Mouse (Mus musculus) retina, embryonic 14.5 days (tissue): Measurements from ENCODE around the gene Nfkbie.

Experiments
- DNase-seq: peaks from one replicate; pipeline ENCODE4 v3.0.0-alpha.2; 2015; ENCODE audit warnings: low spot score

Nfkbie gene

DNA sequence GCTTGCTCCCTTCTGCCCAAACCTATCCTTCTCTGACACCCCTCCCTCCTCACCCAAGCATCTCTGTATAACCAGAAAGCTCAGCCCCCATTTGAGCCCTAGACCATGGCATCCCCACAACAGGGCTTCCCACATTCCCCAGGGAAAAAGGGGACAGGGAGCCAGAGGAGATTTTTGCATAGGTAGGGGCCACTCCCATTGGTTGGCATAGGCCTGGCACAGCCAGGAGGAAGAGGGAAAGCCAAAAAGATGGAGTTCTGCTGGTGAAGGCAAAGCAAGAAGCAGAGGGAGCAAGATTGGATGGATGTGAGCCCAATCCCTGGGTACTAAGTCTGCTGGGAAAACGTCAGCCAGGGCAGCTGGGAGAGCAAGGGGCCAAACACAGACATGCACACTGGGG, 12.4 kb upstream of the Nfkbie start:
- DNase-seq, result no peak

DNA sequence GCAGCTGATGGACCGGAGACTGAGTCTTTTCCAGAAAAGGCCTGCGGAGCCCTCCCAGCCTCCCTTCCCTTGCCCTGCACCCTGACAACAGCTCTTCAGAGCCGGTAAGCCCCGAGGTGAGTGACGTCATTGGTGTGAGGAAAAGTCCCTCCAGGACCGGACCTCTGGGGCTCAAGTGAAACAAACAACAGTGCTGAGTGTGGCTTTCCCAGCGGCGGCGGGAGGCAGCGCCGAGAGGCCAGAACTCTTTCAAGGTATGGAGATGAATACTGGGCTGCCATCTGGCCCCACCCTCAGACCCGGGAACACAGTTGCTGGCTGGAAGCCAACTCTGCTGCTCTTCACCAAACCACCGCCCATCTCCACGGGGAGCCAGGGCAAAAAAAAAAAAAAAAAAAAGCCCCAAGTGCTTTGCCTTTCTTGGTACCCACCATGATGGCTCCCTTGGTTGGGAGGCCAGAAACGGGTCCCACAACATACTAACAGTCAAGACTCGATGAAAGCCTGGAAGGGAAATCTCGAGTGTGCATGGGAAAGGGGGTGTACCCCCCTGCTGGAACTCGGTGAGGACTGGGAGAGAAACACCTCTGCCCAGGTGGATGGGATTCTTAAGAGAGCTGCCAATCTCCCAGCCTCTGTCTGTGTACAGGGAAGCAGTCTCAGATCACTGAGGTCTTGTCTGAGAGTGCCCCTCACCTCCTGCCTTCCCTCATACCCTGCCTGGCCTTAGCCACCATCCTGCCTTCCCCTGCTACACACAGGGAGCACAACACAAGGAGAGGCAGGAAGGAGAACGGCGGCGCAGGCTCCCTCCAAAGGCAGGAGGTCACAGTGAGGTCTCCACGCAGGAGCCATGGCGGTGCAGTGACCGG, 11.3 kb upstream of the Nfkbie start:
- DNase-seq, result no peak

DNA sequence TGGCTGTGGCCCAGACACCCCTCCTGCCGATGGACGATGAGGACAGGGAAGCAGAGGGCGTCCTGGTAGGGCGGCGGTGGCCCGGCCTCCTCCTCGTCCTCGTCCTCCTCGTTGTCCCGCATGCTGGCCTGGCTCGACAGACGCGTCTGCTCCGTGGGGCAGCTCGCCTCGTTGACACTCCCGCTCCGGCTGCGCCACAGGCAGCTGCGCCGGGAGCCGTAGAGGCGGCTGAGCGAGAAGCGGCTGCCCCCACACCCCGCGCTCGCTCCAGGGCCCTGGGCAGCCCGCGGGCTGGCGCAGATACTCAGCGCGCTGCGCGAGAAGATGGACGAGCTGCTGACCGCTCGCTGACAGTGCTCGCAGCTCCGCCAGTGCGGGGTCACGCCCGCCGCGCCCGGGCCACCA, 10.6 kb upstream of the Nfkbie start:
- DNase-seq, result no peak

DNA sequence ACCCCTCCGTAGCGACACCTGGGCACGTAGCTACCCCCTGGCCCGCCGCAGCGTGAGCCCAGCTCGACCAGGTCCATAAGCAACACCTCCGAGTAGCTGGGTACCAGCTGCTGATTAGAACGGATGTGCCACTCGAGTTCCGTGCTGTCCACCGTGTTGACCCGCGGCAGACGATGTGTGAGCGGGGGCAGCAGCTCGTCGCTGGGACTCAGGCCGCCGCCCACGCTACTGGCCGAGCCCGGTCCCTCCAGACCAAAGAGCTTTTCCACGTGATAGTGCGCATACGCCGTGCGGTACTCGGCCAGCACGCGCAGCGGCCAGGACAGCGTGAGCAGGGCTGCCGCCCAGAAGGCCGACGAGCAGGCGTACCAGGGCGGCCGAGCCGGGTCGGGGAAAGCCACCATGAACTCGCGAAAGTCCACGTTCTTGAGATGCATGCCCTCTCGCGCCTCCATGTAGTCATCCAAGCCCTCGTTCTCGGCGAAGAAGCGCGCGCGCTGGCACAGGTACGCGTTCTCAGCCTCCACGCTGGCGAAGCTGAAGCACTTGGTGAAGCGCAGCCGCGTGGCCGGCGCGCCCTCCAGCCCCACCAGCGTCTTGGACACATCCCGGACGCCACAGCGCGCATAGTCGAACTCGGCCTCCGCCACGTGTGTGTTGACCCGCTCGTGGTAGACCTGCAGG, 10.1 kb upstream of the Nfkbie start:
- DNase-seq, result no peak

DNA sequence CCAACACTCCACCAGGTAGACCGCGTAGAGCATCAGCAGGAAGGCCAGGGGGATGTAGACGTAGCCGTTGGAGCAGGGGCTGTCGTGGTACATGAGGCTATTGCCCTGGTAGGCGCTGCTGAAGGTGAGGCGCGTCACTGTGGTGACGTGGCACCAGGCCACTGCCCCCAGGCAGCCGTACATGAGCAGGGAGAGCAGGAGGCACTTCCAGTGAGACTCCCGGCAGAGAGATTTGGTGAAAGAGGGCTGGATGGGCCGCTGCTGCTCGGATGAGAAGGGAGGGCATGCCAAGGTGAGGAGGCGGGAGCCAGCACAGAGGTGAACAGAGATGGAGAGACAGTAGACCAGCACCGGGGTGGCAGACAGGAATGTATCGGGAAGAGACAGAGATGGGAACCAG, 8.6 kb upstream of the Nfkbie start:
- DNase-seq, result no peak

DNA sequence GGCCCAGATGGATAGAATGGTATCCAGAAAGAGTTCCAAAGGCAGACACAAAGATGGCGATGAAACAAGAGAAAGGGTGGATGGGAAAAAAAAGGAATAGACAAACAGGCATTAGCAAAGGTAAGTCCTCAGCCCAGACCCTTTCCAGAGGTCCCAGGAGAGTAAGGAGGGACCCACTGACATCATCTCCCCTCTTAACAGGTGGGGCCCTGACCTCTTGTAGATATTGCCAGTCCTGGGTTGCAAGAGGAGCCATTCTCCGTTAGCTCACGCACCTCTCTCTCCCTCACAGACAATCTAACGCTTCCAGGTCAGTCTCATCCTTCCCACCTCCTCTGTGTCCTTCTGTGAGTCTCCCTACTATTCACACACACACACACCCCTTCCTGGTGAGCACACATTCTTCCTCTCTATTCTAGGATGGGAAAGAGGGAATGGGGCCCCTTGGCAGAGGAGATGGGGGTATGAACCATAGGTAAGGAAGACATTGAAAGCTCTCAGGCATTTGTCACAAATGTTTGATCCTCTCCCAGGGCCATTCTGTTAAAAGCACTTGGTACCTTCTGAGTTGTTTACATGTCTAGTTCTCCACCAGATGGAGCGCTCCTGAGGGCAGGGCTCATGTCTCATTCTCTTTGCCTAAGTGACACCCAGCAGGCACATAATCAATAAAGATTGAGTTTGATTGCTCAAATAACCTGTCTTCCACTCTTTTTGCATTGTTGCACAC, 7.9 kb upstream of the Nfkbie start:
- no peak for DNase-seq

DNA sequence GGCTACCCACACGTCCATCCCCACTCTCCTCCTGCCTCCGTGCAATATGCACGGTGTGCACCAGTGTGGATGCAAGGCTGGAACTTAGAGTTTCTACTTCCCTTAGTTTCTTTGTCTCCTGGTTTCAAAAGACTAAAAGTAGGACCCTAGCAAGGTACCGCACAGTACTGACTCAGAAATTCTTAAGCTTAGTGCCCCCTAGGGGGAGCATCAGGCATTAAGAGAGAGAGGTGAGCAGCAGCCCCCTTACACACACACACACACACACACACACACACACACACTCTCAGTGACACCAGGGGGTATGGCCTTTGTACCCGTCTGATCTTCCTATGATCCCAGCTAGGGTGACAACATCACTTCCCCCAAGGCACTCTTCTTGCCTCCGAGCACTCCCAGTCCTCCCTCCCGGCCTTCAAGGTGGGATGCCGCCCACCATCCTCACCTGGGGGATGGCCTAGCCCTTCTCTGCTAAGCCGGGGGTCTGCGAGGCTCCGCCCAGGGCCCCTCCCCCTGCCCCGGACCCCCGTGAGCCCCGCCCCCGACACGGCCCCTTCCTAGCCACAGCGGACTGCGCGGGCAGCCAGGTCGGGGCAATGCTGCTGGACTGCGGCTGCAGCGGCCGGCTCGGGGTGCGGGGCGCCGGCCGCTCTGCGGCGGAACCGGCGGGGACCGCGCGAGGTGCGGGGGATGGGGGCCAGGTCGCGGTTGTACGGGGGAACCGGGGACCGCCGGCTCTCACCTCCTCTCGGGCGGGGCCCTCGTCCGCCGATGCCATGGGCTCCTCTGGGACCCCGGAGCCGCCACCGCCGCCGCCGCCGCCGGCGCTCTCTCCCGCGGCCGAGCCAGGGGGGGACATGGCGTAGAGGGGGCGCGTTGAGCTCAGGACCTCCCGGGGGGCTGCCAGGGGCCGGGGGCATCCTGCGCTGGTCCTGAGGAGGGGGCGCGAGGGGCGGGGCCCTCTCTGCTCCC, 6.7 kb upstream of the Nfkbie start:
- DNase-seq, result peak; percentile 77

DNA sequence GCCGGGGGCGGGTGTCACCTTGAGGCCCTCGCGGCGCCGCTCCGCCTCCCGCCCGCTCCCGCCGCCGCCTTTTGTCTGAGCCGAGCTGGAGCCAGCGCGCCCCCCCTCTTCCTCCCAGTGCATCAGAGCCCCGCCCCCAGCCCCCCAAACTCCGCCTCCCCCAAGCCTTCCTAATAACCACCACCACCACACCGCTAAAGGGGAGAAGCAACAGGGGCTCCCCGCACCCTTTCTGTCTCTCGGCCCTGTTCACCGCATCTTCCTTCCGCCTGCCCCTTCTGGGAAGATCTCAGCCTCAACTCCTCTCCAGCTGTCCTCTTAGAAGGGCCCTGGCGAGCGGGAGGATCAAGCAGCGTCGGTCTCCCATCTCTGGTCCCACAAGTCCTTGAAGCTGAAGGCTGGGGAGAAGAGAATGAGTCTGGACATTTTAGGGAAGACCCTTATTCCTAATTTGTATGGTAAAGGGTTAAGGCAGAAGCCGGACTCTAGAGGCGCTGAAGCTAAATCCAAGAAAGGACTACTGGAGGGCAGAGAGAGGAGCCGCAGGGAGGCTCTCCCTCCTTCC, 5.8 kb upstream of the Nfkbie start, which contains the start of gene Tmem151b:
Tmem151b (minus strand) TSS at position 61 of the 565 bp plus-strand sequence.
- DNase-seq, result peak; percentile 72

DNA sequence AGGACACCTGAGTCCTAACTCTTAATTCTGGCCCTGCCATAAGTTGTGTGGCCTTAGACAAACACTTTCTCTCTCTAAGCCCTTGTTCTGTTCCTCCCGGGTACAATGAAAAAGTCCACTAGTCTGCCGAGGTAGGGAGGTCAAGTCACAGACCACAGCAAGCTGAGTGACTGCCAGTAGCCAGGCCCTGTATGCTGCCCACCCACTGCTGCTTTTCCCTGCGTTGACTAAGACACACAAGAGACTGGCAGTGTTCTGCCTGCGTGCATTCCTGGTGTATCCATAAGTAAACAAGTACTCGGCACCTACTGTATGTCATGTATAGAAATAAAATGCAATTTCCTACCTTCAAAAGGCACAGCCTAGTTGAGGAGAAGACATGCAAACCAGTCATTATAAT, 5.2 kb upstream of the Nfkbie start:
- DNase-seq, result no peak

DNA sequence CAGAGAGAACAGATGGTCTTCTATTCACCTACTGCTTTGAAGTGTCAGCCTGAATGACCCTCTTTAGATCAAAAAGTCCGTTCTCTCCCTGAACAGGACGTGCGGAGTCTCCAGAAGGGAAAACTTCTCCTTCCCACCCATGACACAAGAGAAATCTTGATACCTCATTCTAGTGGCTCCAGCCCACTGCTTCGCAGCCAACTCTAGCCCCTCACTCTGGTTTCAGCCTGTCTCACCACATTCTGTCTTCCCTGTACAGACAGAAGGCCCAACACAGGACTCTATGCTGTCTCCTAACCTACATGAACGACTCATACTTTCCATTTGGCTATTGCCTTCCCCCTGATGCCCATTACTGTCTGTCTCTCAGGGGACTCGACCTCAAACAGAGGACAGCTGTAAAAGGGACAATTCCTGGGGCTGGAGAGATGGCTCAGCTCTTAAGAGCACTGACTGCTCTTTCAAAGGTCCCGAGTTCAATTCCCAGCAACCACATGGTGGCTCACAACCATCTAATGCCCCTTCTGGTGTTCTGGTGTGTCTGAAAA, 4.2 kb upstream of the Nfkbie start:
- no peak for DNase-seq

DNA sequence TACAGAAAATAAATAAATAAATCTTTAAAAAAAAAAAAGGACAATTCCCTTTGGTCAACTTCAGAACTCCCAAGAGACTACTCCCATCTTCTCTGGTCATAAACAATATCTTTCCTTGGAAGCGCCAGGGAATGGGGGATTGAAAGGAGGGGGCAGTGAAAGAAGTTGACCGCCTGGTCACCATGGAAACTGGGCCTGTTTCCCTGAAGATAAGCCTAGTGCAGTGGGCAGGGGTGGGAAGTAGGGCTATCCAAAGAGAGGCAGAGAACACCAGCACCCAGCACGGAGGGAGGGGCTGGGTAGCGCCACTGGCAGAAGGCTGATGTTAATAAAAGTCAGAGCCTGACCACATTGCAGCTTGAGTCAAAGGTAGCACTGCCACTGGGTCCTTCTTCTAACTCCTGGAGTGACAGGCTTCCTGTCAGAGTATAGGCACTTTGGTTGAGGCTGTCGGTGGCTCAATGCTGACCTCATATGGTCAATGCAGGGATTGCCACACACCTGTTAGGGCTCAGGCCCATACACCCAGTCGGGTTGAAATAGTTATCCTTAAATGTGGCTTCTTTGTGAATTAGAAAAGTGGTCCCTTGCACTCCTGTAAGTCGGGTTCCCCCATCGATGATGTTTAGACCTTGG, 3.6 kb upstream of the Nfkbie start:
- peak; percentile 91 for DNase-seq

DNA sequence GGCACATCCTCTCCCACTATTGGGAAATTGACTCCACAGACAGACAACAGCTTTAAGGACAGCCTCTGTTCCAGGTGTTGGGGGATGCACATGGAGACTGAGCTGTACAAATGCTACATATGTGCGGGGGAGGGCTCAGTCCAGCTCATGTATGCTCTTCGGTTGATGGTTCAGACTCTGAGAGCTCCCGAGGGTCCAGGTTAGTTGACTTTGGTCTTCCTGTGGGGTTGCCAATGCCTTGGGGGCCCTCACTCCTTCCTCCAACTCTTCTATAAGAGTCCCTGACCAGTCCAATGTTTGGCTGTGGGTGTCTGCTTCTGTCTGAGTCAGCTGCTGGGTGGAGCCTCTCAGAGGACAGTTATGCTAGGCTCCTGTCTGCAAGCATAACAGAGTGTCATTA, 2.4 kb upstream of the Nfkbie start:
- DNase-seq, result no peak

DNA sequence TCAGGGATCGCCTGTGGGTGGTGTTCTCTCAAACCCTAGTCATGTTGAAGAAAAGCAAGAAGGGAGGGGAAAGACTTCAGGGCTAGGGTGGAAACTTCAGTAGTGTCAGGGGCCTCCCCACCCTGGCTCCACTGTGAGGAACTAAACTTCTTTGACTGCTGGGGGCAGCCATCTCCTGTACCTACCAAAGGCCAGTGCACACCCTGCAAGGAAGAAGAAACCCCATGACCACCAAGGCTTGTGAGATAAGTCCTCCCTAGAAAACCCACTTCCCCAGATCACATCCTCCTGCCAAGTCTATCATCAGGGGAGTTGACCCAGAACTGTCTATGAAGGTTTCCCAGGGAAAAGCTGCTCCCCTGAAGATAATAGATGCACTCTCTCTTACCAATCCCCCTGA, 1.1 kb upstream of the Nfkbie start:
- DNase-seq, result no peak

DNA sequence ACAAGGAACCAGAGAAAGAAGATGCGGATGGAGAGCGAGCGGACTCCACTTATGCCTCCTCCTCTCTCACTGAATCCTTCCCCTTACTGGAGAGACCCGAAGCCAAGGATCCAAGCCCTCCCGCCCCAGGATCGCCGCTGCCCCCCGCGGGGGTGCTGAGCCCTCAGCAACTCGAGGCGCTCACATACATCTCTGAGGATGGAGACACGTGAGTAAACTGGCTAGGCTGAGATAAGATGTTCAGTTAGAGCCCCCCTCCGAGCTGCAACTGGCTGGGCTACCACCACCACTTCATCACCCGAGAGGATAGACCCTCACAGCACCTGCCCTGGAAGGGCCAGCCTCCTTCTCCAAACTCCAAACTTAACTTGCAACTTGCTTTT, 595 bp downstream of the Nfkbie start:
- no peak for DNase-seq

DNA sequence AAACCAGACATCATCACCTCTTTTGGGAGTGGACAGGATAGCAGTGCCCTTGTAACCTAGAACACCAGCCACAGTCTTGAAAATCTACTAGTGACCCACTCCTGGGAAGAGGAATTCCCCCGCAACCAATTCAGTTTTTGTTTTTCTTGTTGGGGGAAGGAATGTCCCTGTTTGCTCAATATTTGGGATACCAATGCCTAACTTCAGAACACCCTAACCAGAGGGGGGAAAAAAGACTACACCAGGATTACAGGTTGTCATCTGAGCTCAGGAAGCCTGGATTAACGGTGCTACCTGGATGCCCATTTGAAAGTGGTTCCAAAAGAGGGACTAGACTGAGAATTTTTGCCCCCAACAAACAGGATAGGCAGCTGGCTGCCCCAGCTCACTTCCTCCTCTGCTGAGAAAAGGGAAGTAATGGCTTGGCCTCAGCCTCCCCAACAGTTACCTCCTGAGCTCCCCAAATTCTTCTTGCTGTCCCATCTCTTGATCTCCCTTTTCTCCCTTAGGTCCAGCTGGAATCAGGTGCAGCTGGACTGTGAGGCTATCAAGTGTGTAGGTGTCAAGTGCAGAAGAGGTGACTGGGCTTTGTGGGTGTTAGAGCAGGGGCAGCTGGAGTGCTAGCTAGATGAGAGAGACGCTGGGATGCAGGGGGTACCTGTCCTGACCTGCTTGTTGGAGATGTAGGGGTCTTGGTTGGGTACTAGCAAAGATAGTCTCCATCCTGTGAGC, 1.2 kb downstream of the Nfkbie start:
- no peak for DNase-seq

DNA sequence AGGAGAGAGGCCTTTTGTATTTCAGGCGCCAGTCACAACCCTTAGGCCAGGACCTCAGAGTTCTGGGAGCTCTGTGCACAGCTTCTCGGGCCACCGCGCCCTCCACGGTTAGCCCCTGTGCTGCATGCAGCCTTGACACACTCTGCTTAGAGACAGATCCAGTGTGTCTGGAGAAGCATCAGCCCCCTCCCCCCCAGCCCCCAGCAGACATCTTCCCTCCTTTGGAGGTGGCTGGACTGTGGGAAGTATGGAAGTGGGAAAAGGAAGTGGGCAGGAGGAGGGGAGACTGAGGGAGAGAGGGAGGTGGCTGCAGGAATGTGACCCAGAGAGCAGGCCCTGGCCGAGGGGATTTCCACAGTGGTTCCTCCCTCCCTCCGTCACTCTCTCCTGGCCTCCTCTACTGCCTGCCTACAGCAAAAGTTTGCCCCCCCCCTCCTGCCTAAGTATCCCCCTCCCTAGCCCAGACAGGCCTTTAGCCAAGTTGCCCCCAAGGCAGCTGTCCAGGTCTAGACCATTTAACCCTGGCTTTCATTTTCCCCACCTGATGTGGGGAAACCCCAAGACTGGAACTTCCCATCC, 1.8 kb downstream of the Nfkbie start:
- no peak for DNase-seq

DNA sequence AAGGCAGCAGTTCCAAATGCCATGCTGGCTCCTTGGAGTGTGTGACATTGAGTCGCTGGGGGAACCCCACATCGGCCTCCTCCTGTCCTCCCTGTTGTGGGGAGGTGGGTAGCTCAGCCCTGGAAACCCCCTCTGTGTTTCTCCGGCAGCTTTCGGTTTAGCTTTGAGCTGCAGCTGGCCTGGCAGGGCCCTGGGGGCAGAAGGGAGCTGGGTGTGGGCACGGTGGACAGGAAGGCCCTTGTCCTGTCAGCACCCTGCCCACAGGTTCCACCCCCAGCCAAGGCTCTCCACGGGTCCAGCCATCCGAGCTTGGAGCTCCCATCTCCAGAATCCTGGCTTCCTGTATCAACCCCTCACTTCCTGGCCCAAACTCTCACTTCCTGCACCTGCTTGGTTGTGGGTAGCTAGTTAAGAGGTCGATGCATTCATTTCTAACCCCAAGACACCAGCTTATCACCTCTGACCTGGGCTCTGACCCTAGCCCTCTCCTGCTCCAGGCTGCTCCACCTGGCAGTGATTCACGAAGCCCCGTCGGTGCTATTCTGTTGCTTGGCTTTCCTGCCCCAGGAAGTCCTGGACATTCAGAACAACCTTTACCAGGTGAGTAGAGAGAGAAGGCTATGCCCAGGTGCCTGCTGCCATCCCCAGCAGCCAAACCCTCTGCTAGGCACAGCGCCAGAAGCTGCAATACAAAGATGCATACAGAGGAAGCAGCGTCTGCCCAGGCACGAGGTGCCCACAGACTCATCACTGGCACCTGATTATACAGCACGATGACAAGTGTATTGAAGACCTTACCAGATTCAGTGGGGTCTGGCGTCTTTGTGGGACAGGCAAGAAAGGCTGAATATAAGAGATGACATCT, 2.7 kb downstream of the Nfkbie start:
- DNase-seq, result no peak

DNA sequence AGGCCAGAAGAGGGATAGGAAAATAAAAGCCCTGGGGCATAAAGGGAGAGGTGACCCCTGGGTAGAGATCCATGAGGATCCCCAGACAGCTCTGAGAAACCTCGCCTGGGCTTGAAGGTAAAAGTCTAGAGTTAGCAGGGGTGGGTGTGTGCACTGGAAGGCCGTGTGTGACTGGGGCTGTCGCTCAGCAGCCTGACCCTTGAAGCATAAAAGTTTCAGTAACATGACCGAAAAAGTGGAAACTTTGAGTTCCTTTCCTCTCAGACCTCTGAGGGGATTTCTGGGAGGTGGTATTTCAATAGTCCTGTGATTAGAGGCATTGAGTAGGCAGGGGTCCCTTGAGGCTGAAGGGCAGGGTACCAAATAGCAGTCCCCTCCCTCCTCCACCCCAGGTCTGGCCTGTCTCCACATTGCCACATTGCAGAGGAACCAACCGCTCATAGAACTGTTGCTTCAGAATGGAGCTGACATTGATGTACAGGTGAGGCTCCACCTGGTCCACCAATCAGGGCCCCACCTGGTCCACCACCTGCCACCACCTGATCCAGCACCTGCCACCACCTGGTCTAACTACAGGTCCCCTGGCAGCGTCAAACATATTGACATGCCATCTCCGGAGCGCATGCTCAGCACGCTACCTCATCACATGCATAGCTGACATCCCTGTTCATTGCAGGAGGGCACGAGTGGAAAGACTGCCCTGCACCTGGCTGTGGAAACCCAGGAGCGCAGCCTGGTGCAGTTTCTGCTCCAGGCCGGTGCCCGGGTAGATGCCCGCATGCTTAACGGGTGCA, 4.4 kb downstream of the Nfkbie start:
- DNase-seq, result no peak
